Mouse (Mus musculus) megakaryocyte, adult 5-6 weeks (primary cell): ENCODE data around the gene Clcn6. TPM values are rescaled to one million over a fixed set of nuclear protein-coding genes. Genes with fewer than 3 reads are reported as not detected.

Source experiments
- ATAC-seq: 2 replicates; pipeline ENCODE4 v1.8.0; 2016; ENCODE audit warnings: mild to moderate bottlenecking, inconsistent platforms; ENCODE audit not compliant: poor library complexity, severe bottlenecking
- total RNA-seq, 2 experiments: library from RNA; stranded (forward) in 1 of 2; stranded (reverse) in 1 of 2; fragments of 153-499, 151-499 nt in 1 of 2; fragments of 221-1000, 200-1000 nt in 1 of 2; gene quantifications; 2 replicates each; pipeline versions ENCODE4 v1.2.3 to v1.2.4; 2015 to 2017

Clcn6 gene
- total RNA-seq (2015) (5.5 and 7.0 TPM in 2 replicates), total RNA-seq (2017) (2.7 and 10.1 TPM in 2 replicates)

- peak; percentile 76 for ATAC-seq
Measured at GRCm38 (mm10) chr4:148038600-148039253, at the start of gene Clcn6, which contains the start of gene Mthfr. Gene Clcn6, minus strand, starts transcription at chr4:148038821. Gene Mthfr, plus strand, starts transcription at chr4:148039077.

GRCm38 (mm10) chr4:148087907-148088527 is 49.4 kb upstream of the Clcn6 start, which contains the start of gene Agtrap:
Gene Agtrap, minus strand, starts transcription at chr4:148088031.
- peak; percentile 81 for ATAC-seq

GRCm38 (mm10) chr4:148087091-148087906 is 48.7 kb upstream of the Clcn6 start:
- peak; percentile 23 for ATAC-seq

GRCm38 (mm10) chr4:148085907-148086305 is 47.3 kb upstream of the Clcn6 start:
- no peak for ATAC-seq

- ATAC-seq: no peak
Measured at GRCm38 (mm10) chr4:148085131-148085906, 46.7 kb upstream of the Clcn6 start.

- ATAC-seq: no peak
Measured at GRCm38 (mm10) chr4:148084261-148084714, 45.7 kb upstream of the Clcn6 start.

GRCm38 (mm10) chr4:148083176-148083899 is 44.7 kb upstream of the Clcn6 start:
- peak; percentile 14; the same call in 1 of the 2 replicates for ATAC-seq

GRCm38 (mm10) chr4:148082257-148083044 is 43.8 kb upstream of the Clcn6 start:
- peak; percentile 48 for ATAC-seq

GRCm38 (mm10) chr4:148081201-148081600 is 42.6 kb upstream of the Clcn6 start:
- ATAC-seq: no peak

GRCm38 (mm10) chr4:148080597-148080973 is 42.0 kb upstream of the Clcn6 start:
- ATAC-seq: no peak

GRCm38 (mm10) chr4:148079944-148080596 is 41.4 kb upstream of the Clcn6 start:
- no peak for ATAC-seq

- no peak for ATAC-seq
Measured at GRCm38 (mm10) chr4:148079212-148079611, 40.6 kb upstream of the Clcn6 start.

- no peak for ATAC-seq
Measured at GRCm38 (mm10) chr4:148075881-148076280, 37.3 kb upstream of the Clcn6 start.

- peak; percentile 76 for ATAC-seq
Measured at GRCm38 (mm10) chr4:148075259-148075658, 36.6 kb upstream of the Clcn6 start.

GRCm38 (mm10) chr4:148074521-148075189 is 36.0 kb upstream of the Clcn6 start:
- ATAC-seq: peak; percentile 61

- no peak for ATAC-seq
Measured at GRCm38 (mm10) chr4:148071508-148071907, 32.9 kb upstream of the Clcn6 start.

- no peak; the same call in 1 of the 2 replicates for ATAC-seq
Measured at GRCm38 (mm10) chr4:148069602-148070218, 31.1 kb upstream of the Clcn6 start.

- no peak for ATAC-seq
Measured at GRCm38 (mm10) chr4:148067346-148067745, 28.7 kb upstream of the Clcn6 start.
